Mouse (Mus musculus) liver, embryonic 14.5 days (tissue): ENCODE data around the gene Inca1. TPM values are rescaled to one million over a fixed set of nuclear protein-coding genes. Genes with fewer than 3 reads are reported as not detected.

Experiments
- ATAC-seq: fragments of 200-750 bp; cut with Nextera tagmentation; 2 replicates; pipeline ENCODE4 v1.8.0; 2017; ENCODE audit warnings: moderate number of reproducible peaks, mild to moderate bottlenecking, moderate library complexity; ENCODE audit not compliant: insufficient read depth
- DNase-seq, 3 experiments: peaks; one replicate each; pipeline ENCODE4 v3.0.0-alpha.2; 2012 to 2013; ENCODE audit warnings: low read depth in 3 of 3, low spot score in 3 of 3
- H3K27ac ChIP-seq: fragments of 300-500 bp; sonication (generic); 2 replicates; pipeline ENCODE4 v1.5.1; 2014; ENCODE audit warnings: moderate library complexity, mild to moderate bottlenecking, control low read depth, inconsistent platforms
- H3K27me3 ChIP-seq: fragments of 300-500 bp; sonication (generic); 2 replicates; pipeline ENCODE4 v1.6.1; 2014; ENCODE audit warnings: mild to moderate bottlenecking, low read length, moderate library complexity; ENCODE audit not compliant: control insufficient read depth, insufficient read depth
- H3K36me3 ChIP-seq: fragments of 300-500 bp; sonication (generic); replicated peaks from 2 replicates; pipeline ENCODE4 v1.6.1; 2014; ENCODE audit warnings: low read depth; ENCODE audit not compliant: control insufficient read depth, insufficient read depth
- H3K4me1 ChIP-seq, 2 experiments: fragments of 200-500 bp in 1 of 2; fragments of 300-500 bp in 1 of 2; sonication (generic) in 1 of 2; replicated peaks; 2 replicates each; pipeline ENCODE4 v1.6.1; 2012 to 2014; ENCODE audit warnings: antibody characterized with exemption in 1 of 2, inconsistent platforms in 1 of 2, low read length in 1 of 2; ENCODE audit not compliant: control insufficient read depth in 2 of 2, insufficient read depth in 2 of 2
- H3K4me2 ChIP-seq: fragments of 300-500 bp; sonication (generic); 2 replicates; pipeline ENCODE4 v1.6.1; 2014; ENCODE audit warnings: low read depth, mild to moderate bottlenecking, control low read depth, moderate library complexity
- H3K4me3 ChIP-seq, 2 experiments: fragments of 200-500 bp in 1 of 2; fragments of 300-500 bp in 1 of 2; sonication (generic) in 1 of 2; 2 replicates each; pipeline ENCODE4 v1.5.1; 2012 to 2014; ENCODE audit warnings: low read depth in 2 of 2, low read length in 2 of 2, mild to moderate bottlenecking in 2 of 2, control low read depth in 1 of 2, inconsistent platforms in 1 of 2, moderate library complexity in 1 of 2; ENCODE audit not compliant: insufficient read depth in 1 of 2
- H3K9ac ChIP-seq: fragments of 300-500 bp; sonication (generic); replicated peaks from 2 replicates; pipeline ENCODE4 v1.6.1; 2014; ENCODE audit warnings: mild to moderate bottlenecking, control low read depth, moderate library complexity
- H3K9me3 ChIP-seq: fragments of 300-500 bp; sonication (generic); 2 replicates; pipeline ENCODE4 v1.6.1; 2016; ENCODE audit warnings: low read length, mixed read lengths; ENCODE audit not compliant: control insufficient read depth
- CTCF ChIP-seq: IDR thresholded peaks from 2 replicates; pipeline ENCODE4 v1.5.1; 2016; ENCODE audit warnings: antibody characterized with exemption, low read depth, control low read depth
- EP300 ChIP-seq: IDR thresholded peaks from 2 replicates; pipeline ENCODE4 v1.6.1; 2016; ENCODE audit warnings: antibody characterized with exemption, low read depth
- WGBS: fragments of 180-500 bp; shearing (Covaris S2); extraction: QIAGEN DNeasy Blood & Tissue Kit; methylation state at CpG from one replicate; pipeline ENCODE4 v1.1.7; 2014; ENCODE audit not compliant: insufficient replicate concordance; 5-methylcytosine and 5-hydroxymethylcytosine counted together
- polyA plus RNA-seq, 2 experiments: library from polyadenylated mRNA; depleted of rRNA in 1 of 2; stranded (reverse) in 1 of 2; unstranded in 1 of 2; fragments of >200 nt; fragmentation: Nextera tagmentation in 1 of 2; extraction: Ambion mirVana in 1 of 2; gene quantifications; 2 replicates each; pipeline versions ENCODE4 v1.2.1 to v1.2.3; 2012 to 2014

The Inca1 gene
- polyA plus RNA-seq, 2 experiments, result 0.63 to 0.71 TPM

- no peak overlapping the region for H3K27ac ChIP-seq
- H3K36me3 ChIP-seq, result no peaks in the 10 kb centered on the region; the same call in 1 of the 2 replicates
- H3K4me3 ChIP-seq, result no peak overlapping the region
- no peaks in the 10 kb centered on the region for H3K27me3 ChIP-seq
- peaks cover 0 to 22% of the 10 kb centered on the region in 2 experiments; a peak in 2 of 4 replicates for H3K4me1 ChIP-seq
- WGBS, result 78% methylated on average over 8 of the region's 8 CpGs
- TF ChIP-seq EP300 (no peak), CTCF (no peak)
- DNase-seq (no peak), ATAC-seq (no peak)
- H3K9me3 ChIP-seq, result no peaks in the 10 kb centered on the region
- H3K4me2 ChIP-seq, result no peak overlapping the region
- H3K9ac ChIP-seq, result no peak overlapping the region
These were observed 20.6 kb downstream of the Inca1 start for GRCm38 (mm10) chr11:70679361-70679760.

- 0 out of 2 replicates have a peak overlapping the region, but pooled peaks have one; percentile 39 for H3K27ac ChIP-seq
- TF ChIP-seq CTCF (no peak), EP300 (no peak)
- H3K4me1 ChIP-seq, result peaks cover 0 to 22% of the 10 kb centered on the region in 2 experiments; a peak in 2 of 4 replicates
- H3K36me3 ChIP-seq, result no peaks in the 10 kb centered on the region; the same call in 1 of the 2 replicates
- no peaks in the 10 kb centered on the region for H3K27me3 ChIP-seq
- no peaks in the 10 kb centered on the region for H3K9me3 ChIP-seq
- ATAC-seq, result peak; percentile 33; the same call in 1 of the 2 replicates
- DNase-seq, result no peak
- no peak overlapping the region for H3K4me2 ChIP-seq
- 63% methylated on average over 2 of the region's 2 CpGs for WGBS
- H3K9ac ChIP-seq, result no peak overlapping the region
- H3K4me3 ChIP-seq, result no peak overlapping the region
These were observed 21.4 kb downstream of the Inca1 start for GRCm38 (mm10) chr11:70678576-70678975.

- Histone ChIP-seq H3K36me3 (no peaks in the 10 kb centered on the region; the same call in 1 of the 2 replicates), H3K9ac (no peak overlapping the region), H3K27ac (no peak overlapping the region), H3K9me3 (no peaks in the 10 kb centered on the region), H3K4me2 (no peak overlapping the region), H3K4me1 (peaks cover 0 to 22% of the 10 kb centered on the region in 2 experiments; a peak in 2 of 4 replicates), H3K4me3 (no peak overlapping the region), H3K27me3 (no peaks in the 10 kb centered on the region)
- ATAC-seq, result peak; percentile 43; the same call in 1 of the 2 replicates
- WGBS, result 79% methylated on average over 9 of the region's 9 CpGs
- TF ChIP-seq CTCF (no peak), EP300 (no peak)
- no peak for DNase-seq
These were observed 21.9 kb downstream of the Inca1 start for GRCm38 (mm10) chr11:70678092-70678491.

- H3K4me3 ChIP-seq, result no peak overlapping the region
- H3K9ac ChIP-seq, result no peak overlapping the region
- ATAC-seq, result no peak
- no peaks in the 10 kb centered on the region for H3K36me3 ChIP-seq
- no peak for DNase-seq
- no peak overlapping the region for H3K27ac ChIP-seq
- H3K4me2 ChIP-seq, result no peak overlapping the region
- WGBS, result 54% methylated on average over 11 of the region's 11 CpGs
- TF ChIP-seq CTCF, result no peak
- no peak for TF ChIP-seq EP300
- peaks cover 0 to 17% of the 10 kb centered on the region in 2 experiments; a peak in 1 of 4 replicates for H3K4me1 ChIP-seq
- H3K9me3 ChIP-seq, result no peaks in the 10 kb centered on the region
- H3K27me3 ChIP-seq, result no peaks in the 10 kb centered on the region
These were observed 25.5 kb downstream of the Inca1 start for GRCm38 (mm10) chr11:70674501-70674900.

GRCm38 (mm10) chr11:70674014-70674413 lies 25.9 kb downstream of the Inca1 start:
- Histone ChIP-seq H3K9me3 (no peaks in the 10 kb centered on the region), H3K27me3 (no peaks in the 10 kb centered on the region), H3K4me3 (no peak overlapping the region), H3K4me2 (no peak overlapping the region), H3K27ac (no peak overlapping the region), H3K4me1 (peaks cover 0 to 13% of the 10 kb centered on the region in 2 experiments; a peak in 1 of 4 replicates), H3K9ac (no peak overlapping the region), H3K36me3 (no peaks in the 10 kb centered on the region)
- no peak for TF ChIP-seq EP300
- TF ChIP-seq CTCF, result no peak
- 88% methylated on average over 6 of the region's 6 CpGs for WGBS
- DNase-seq (no peak), ATAC-seq (no peak)
